In the genomic region with DNA sequence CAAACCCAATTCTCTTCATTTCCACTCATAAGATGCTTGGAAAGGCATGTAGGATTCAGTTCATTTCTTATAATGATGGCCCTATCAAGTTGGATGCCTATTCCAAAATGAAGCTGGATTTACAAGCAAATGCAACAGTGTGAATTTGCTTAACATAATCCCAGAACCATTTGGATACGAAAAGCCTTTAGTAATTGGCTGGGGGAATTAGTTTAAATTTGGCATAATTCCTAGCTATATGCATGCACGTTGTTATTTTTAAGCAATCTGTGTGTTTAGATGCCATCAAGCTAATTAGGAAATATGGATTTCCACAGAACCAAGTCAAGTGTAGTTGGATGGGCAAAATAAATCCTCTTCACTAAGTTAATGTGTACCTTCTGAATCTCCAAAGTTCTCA, we compare ENCODE assay signal across 24 mouse cellular contexts.
DNase-seq lines count a peak whose midpoint lies in the region; ATAC-seq and TF ChIP-seq lines count a peak whose summit lies in the region.
"Had no signal": no experiment of that assay in that cellular context is flagged by ENCODE, and none has a peak within 500 bp of the region (broad histone marks: within the 10 kb centered on the region; RNA-seq: fewer than 3 reads in every experiment).

No protein-coding gene starts in this region.

- no peaks in the 10 kb centered on the region for H3K4me1 ChIP-seq in forebrain, embryonic 14.5 days (ENCODE audit: control insufficient read depth, insufficient read depth, low read length)
- H3K4me1 ChIP-seq in forebrain, embryonic 13.5 days = no peaks in the 10 kb centered on the region
- no peaks in the 10 kb centered on the region for H3K4me1 ChIP-seq in forebrain, postnatal 0 days (ENCODE audit: insufficient read depth)
- H3K4me1 ChIP-seq in forebrain, embryonic 16.5 days (replicated peaks; ENCODE audit: control insufficient read depth, insufficient read depth, low read length) = no peaks in the 10 kb centered on the region
- H3K4me1 ChIP-seq in hindbrain, embryonic 14.5 days (replicated peaks; ENCODE audit: control insufficient read depth, insufficient read depth, low read length) = no peaks in the 10 kb centered on the region

- no peak for TF ChIP-seq POLR2A in brain, embryonic 14.5 days (IDR thresholded peaks at IDR 0.05; ENCODE audit: borderline replicate concordance, extremely low read depth, insufficient read depth, insufficient read length, poor library complexity, severe bottlenecking)

- H3K4me3 ChIP-seq in forebrain, embryonic 14.5 days (ENCODE audit: low read depth, low read length) = no peak overlapping the region
- H3K4me3 ChIP-seq in forebrain, embryonic 13.5 days = no peak overlapping the region
- no peak overlapping the region for H3K4me3 ChIP-seq in forebrain, postnatal 0 days (ENCODE audit: low read depth, low read length)
- no peak overlapping the region for H3K4me3 ChIP-seq in forebrain, embryonic 16.5 days (replicated peaks; ENCODE audit: low read length)
- H3K4me3 ChIP-seq in hindbrain, embryonic 14.5 days (replicated peaks; ENCODE audit: low read length) = no peak overlapping the region

- no peak overlapping the region for H3K4me2 ChIP-seq in forebrain, embryonic 14.5 days (ENCODE audit: low read length)
- no peak overlapping the region for H3K4me2 ChIP-seq in forebrain, embryonic 13.5 days
- no peak overlapping the region for H3K4me2 ChIP-seq in forebrain, postnatal 0 days (ENCODE audit: low read depth)
- H3K4me2 ChIP-seq in forebrain, embryonic 16.5 days (ENCODE audit: low read length) = no peak overlapping the region
- H3K4me2 ChIP-seq in hindbrain, embryonic 14.5 days (replicated peaks) = no peak overlapping the region

- 60% methylated on average over 2 of the region's 2 CpGs for WGBS in forebrain, embryonic 14.5 days
- 82% methylated on average over 2 of the region's 2 CpGs for WGBS in forebrain, embryonic 13.5 days
- WGBS in forebrain, postnatal 0 days = 38% methylated on average over 2 of the region's 2 CpGs
- 43% methylated on average over 2 of the region's 2 CpGs for WGBS in forebrain, embryonic 16.5 days
- 75% methylated on average over 2 of the region's 2 CpGs for WGBS in hindbrain, embryonic 14.5 days

- no peaks in the 10 kb centered on the region for H3K27me3 ChIP-seq in forebrain, embryonic 14.5 days (replicated peaks; ENCODE audit: control insufficient read depth, insufficient read depth, low read length)
- H3K27me3 ChIP-seq in forebrain, embryonic 13.5 days = no peaks in the 10 kb centered on the region
- no peaks in the 10 kb centered on the region for H3K27me3 ChIP-seq in forebrain, postnatal 0 days (ENCODE audit: insufficient read depth, low read length)
- H3K27me3 ChIP-seq in forebrain, embryonic 16.5 days (replicated peaks; ENCODE audit: control insufficient read depth, insufficient read depth, low read length) = no peaks in the 10 kb centered on the region
- H3K27me3 ChIP-seq in hindbrain, embryonic 14.5 days (ENCODE audit: control insufficient read depth, insufficient read depth, low read length) = no peaks in the 10 kb centered on the region
- H3K27me3 ChIP-seq: CH12.LX, Patski had no signal

- DNase-seq in forebrain, embryonic 14.5 days (ENCODE audit: low spot score) = peak; percentile 64
- peak; percentile 27 for DNase-seq in forebrain, postnatal 0 days
- peak; percentile 62 for DNase-seq in brain, embryonic 14.5 days (ENCODE audit: low read depth)
- peak; percentile 39 for DNase-seq in brain, embryonic 18.5 days (ENCODE audit: low read depth, low spot score)
- DNase-seq in hindbrain, embryonic 14.5 days (ENCODE audit: low spot score) = no peak
- DNase-seq: adrenal gland, adult 2 months; adrenal gland, adult 8-10 months; adrenal gland, postnatal 10 days; adrenal gland, postnatal 14 days; adrenal gland, postnatal 25 days; adrenal gland, postnatal 36 days; B cell, adult 2 months; cerebellum, adult 11 months; cerebellum, adult 11-12 months; cerebellum, adult 18-20 months; cerebellum, adult 2 months had no signal

- no peak overlapping the region for H3K27ac ChIP-seq in forebrain, embryonic 14.5 days (ENCODE audit: low read depth, low read length)
- no peak overlapping the region for H3K27ac ChIP-seq in forebrain, embryonic 13.5 days
- H3K27ac ChIP-seq in forebrain, postnatal 0 days (ENCODE audit: low read depth, low read length) = no peak overlapping the region
- H3K27ac ChIP-seq in forebrain, embryonic 16.5 days (ENCODE audit: low read length) = no peak overlapping the region
- no peak overlapping the region for H3K27ac ChIP-seq in hindbrain, embryonic 14.5 days

- H3K9me3 ChIP-seq in forebrain, embryonic 14.5 days (replicated peaks; ENCODE audit: control insufficient read depth, low read length) = no peaks in the 10 kb centered on the region
- no peaks in the 10 kb centered on the region for H3K9me3 ChIP-seq in forebrain, embryonic 13.5 days (replicated peaks)
- H3K9me3 ChIP-seq in forebrain, postnatal 0 days (ENCODE audit: low read length) = no peaks in the 10 kb centered on the region
- H3K9me3 ChIP-seq in forebrain, embryonic 16.5 days (ENCODE audit: control insufficient read depth, low read length) = no peaks in the 10 kb centered on the region
- H3K9me3 ChIP-seq in hindbrain, embryonic 14.5 days (ENCODE audit: control insufficient read depth, low read length) = no peaks in the 10 kb centered on the region
- H3K9me3 ChIP-seq: G1E had no signal

- no peaks in the 10 kb centered on the region for H3K36me3 ChIP-seq in forebrain, embryonic 14.5 days (ENCODE audit: control insufficient read depth, insufficient read depth, low read length)
- no peaks in the 10 kb centered on the region for H3K36me3 ChIP-seq in forebrain, embryonic 13.5 days (ENCODE audit: poor library complexity, severe bottlenecking)
- no peaks in the 10 kb centered on the region for H3K36me3 ChIP-seq in forebrain, postnatal 0 days (ENCODE audit: insufficient read depth)
- no peaks in the 10 kb centered on the region for H3K36me3 ChIP-seq in forebrain, embryonic 16.5 days (ENCODE audit: control insufficient read depth, insufficient read depth)
- no peaks in the 10 kb centered on the region for H3K36me3 ChIP-seq in hindbrain, embryonic 14.5 days (replicated peaks; ENCODE audit: control insufficient read depth, insufficient read depth)
- H3K36me3 ChIP-seq: G1E had no signal

- no peak for ATAC-seq in forebrain, embryonic 14.5 days
- no peak for ATAC-seq in forebrain, embryonic 13.5 days
- no peak for ATAC-seq in forebrain, postnatal 0 days
- ATAC-seq in forebrain, embryonic 16.5 days = no peak
- no peak for ATAC-seq in hindbrain, embryonic 14.5 days (ENCODE audit: low FRiP score)
- ATAC-seq in erythroblast, adult 5-6 weeks (replicated peaks; ENCODE audit: low FRiP score, poor library complexity, severe bottlenecking) = no peak
- ATAC-seq: activated CD4-positive, CD25-positive, alpha-beta regulatory T cell, adult 4 months; CD4-positive, CD25-positive, alpha-beta regulatory T cell, adult 4 months; Patski had no signal

- no peak overlapping the region for H3K9ac ChIP-seq in forebrain, embryonic 14.5 days (ENCODE audit: low read length)
- H3K9ac ChIP-seq in forebrain, embryonic 13.5 days = no peak overlapping the region
- H3K9ac ChIP-seq in forebrain, postnatal 0 days = no peak overlapping the region
- no peak overlapping the region for H3K9ac ChIP-seq in forebrain, embryonic 16.5 days (replicated peaks; ENCODE audit: low read depth, low read length)
- H3K9ac ChIP-seq in hindbrain, embryonic 14.5 days = no peak overlapping the region

- TF ChIP-seq CTCF in forebrain, postnatal 0 days (IDR thresholded peaks at IDR 0.05; ENCODE audit: low read depth) = no peak
- TF ChIP-seq CTCF in brain, embryonic 14.5 days (IDR thresholded peaks at IDR 0.05; ENCODE audit: borderline replicate concordance, extremely low read depth, insufficient read depth, insufficient read length) = no peak
